Mouse (Mus musculus) kidney, embryonic 16.5 days (tissue): ENCODE data around the gene Tex14. TPM values are rescaled to one million over a fixed set of nuclear protein-coding genes. Genes with fewer than 3 reads are reported as not detected.
A peak's percentile ranks its signal among the peaks of the same experiment; 100 is the strongest.

Experiments used
- ATAC-seq: fragments of 200-750 bp; cut with Nextera tagmentation; 2 replicates; pipeline ENCODE4 v1.8.0; 2017; ENCODE audit warnings: moderate TSS enrichment; ENCODE audit not compliant: low FRiP score, low TSS enrichment
- H3K27ac ChIP-seq: fragments of 300-500 bp; sonication (generic); 2 replicates; pipeline ENCODE4 v1.5.1; 2014; ENCODE audit warnings: low read length
- H3K27me3 ChIP-seq: fragments of 300-500 bp; sonication (generic); 2 replicates; pipeline ENCODE4 v1.6.1; 2014; ENCODE audit warnings: low read length, control low read depth, mixed read lengths; ENCODE audit not compliant: insufficient read depth
- H3K36me3 ChIP-seq: fragments of 300-500 bp; sonication (generic); 2 replicates; pipeline ENCODE4 v1.6.1; 2014; ENCODE audit warnings: low read length, control low read depth, mixed read lengths; ENCODE audit not compliant: insufficient read depth
- H3K4me1 ChIP-seq: fragments of 300-500 bp; sonication (generic); 2 replicates; pipeline ENCODE4 v1.6.1; 2014; ENCODE audit warnings: low read length, control low read depth, mixed read lengths; ENCODE audit not compliant: insufficient read depth
- H3K4me2 ChIP-seq: fragments of 300-500 bp; sonication (generic); replicated peaks from 2 replicates; pipeline ENCODE4 v1.6.1; 2014; ENCODE audit warnings: low read depth, low read length
- H3K4me3 ChIP-seq: fragments of 300-500 bp; sonication (generic); 2 replicates; pipeline ENCODE4 v1.5.1; 2014; ENCODE audit warnings: mild to moderate bottlenecking, low read length
- H3K9ac ChIP-seq: fragments of 300-500 bp; sonication (generic); replicated peaks from 2 replicates; pipeline ENCODE4 v1.6.1; 2014; ENCODE audit warnings: low read length
- H3K9me3 ChIP-seq: fragments of 300-500 bp; sonication (generic); 2 replicates; pipeline ENCODE4 v1.6.1; 2016; ENCODE audit warnings: low read length, control low read depth
- WGBS: fragments of 180-500 bp; shearing (Covaris S2); extraction: QIAGEN DNeasy Blood & Tissue Kit; methylation state at CpG from one replicate; pipeline ENCODE4 v1.1.7; 2014; 5-methylcytosine and 5-hydroxymethylcytosine counted together
- polyA plus RNA-seq: library from polyadenylated mRNA; unstranded; fragments of >200 nt; fragmentation: Nextera tagmentation; extraction: Ambion mirVana; gene quantifications from 2 replicates; pipeline ENCODE4 v1.2.1, GENCODE M21; 2015

Tex14 gene
- polyA plus RNA-seq, 1 experiment from 2014 or later: 0.31 TPM

GRCm38 (mm10) chr11:87555106-87555703, 150.3 kb downstream of the Tex14 start:
- no peaks in the 10 kb centered on the region for H3K9me3 ChIP-seq
- WGBS: 53% methylated on average over 2 of the region's 2 CpGs
- peaks cover 6% of the 10 kb centered on the region; the same call in 1 of the 2 replicates for H3K4me1 ChIP-seq
- no peak overlapping the region for H3K4me2 ChIP-seq
- no peaks in the 10 kb centered on the region for H3K36me3 ChIP-seq
- no peak overlapping the region for H3K4me3 ChIP-seq
- no peak for ATAC-seq
- H3K27me3 ChIP-seq: no peaks in the 10 kb centered on the region
- no peak overlapping the region for H3K27ac ChIP-seq
- no peak overlapping the region for H3K9ac ChIP-seq

DNA sequence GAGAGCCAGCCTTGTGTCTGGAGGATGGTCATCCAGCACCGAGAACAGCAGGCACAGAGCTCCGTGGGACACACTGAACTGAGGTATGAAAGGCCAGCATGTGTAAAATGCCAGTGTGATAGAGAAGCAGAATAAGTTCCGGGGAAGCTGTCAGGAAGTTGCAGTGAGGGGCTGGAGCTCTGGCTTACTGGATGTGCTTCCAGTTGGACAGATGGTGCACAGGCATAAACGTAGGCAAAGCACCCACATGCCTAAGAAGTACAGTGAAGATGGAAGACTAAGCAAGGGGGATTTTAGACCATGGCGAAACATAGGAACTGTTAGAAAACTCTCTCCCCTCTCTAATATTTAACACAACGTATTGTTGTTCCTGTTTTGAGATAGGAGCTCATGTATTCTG, 156.3 kb downstream of the Tex14 start:
- Histone ChIP-seq H3K4me1 (no peaks in the 10 kb centered on the region), H3K9ac (no peak overlapping the region), H3K9me3 (no peaks in the 10 kb centered on the region), H3K4me3 (no peak overlapping the region), H3K36me3 (no peaks in the 10 kb centered on the region), H3K27me3 (no peaks in the 10 kb centered on the region), H3K4me2 (no peak overlapping the region), H3K27ac (no peak overlapping the region)
- ATAC-seq: no peak
- 74% methylated on average over 6 of the region's 6 CpGs for WGBS

- H3K4me3 ChIP-seq: no peak within 1 kb of the TSS
- no peak within 1 kb of the TSS for H3K4me2 ChIP-seq
- 70% methylated on average over 3 of the region's 3 CpGs for WGBS
- ATAC-seq: no peak
- peaks cover 17% of the 10 kb centered on the region for H3K4me1 ChIP-seq
- no peaks in the 10 kb centered on the region for H3K9me3 ChIP-seq
- no peaks in the 10 kb centered on the region for H3K36me3 ChIP-seq
- H3K27me3 ChIP-seq: no peaks in the 10 kb centered on the region
- no peak within 1 kb of the TSS for H3K9ac ChIP-seq
- no peak within 1 kb of the TSS for H3K27ac ChIP-seq
These were observed 161.6 kb downstream of the Tex14 start, which contains the start of gene Gm11492 for GRCm38 (mm10) chr11:87566501-87566900. Gm11492 (plus strand) TSS chr11:87566653.

DNA sequence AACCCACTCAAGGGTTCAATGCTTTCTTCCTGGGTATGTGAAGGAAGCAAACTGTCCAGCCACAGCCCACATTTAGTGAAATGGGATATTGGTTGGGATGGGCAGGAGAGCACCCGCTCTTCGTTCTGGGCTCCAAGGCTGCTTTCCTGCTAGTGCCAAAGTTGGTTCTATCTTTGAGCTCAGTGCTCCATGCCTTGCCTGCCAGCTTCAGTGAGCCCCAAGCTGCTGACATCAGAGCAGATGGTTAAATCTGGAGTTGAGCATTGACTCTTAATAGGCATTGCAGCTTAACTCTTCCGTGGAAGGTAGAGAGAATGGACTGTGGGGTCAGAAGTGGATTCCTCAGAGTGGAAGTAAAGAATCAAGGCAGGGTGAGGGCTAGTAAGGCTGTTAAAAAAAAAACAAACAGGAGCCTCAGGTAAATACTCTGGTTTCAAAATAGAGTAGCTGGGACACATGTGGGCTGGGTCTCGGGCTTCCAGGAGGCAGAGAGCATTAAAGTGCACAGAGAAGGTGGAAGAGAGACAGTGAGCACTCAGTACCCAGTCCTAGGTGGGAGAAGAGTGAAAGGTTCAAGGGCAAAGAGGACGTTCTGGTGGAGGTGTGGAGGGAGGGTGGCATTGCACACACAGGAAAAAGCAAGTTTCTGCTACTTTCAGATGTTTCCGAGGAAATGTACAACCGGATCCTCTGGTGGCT, 163.5 kb downstream of the Tex14 start, which contains the start of gene Sept4:
Gene Sept4, plus strand, starts transcription at position 649 of the 699 bp plus-strand sequence.
- Histone ChIP-seq H3K4me2 (no peak within 1 kb of the TSS), H3K27me3 (no peaks in the 10 kb centered on the region), H3K27ac (no peak within 1 kb of the TSS), H3K9ac (no peak within 1 kb of the TSS), H3K4me1 (peaks cover 20% of the 10 kb centered on the region), H3K9me3 (no peaks in the 10 kb centered on the region), H3K36me3 (no peaks in the 10 kb centered on the region), H3K4me3 (no peak within 1 kb of the TSS)
- 75% methylated on average over 7 of the region's 7 CpGs for WGBS
- no peak for ATAC-seq

DNA sequence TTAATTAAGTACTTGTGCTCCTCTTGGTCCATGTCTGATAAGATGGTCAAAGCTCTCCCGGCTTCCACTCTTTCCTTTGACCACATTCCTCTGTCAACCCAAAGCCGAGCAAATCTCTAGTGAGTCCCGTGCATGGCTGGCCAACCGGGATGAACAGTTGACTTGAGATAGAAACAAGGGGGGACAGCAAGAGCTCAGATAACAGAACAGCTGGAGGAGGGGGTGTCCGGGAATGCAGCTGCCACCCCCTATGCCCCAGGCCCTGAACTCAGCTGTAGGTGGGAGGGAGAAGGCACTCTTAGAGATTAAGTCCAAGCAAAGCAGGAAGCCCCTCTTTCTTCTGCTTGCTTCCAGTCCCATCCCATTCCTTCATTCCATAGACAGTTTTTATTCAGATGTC, 165.9 kb downstream of the Tex14 start:
- no peak overlapping the region for H3K27ac ChIP-seq

GRCm38 (mm10) chr11:87571361-87571950, 166.6 kb downstream of the Tex14 start:
- no peak overlapping the region for H3K27ac ChIP-seq
- no peak overlapping the region for H3K9ac ChIP-seq
- H3K4me3 ChIP-seq: no peak overlapping the region
- no peak overlapping the region; the same call in 1 of the 2 replicates for H3K4me2 ChIP-seq
- 96% methylated on average over 1 of the region's 1 CpGs for WGBS
- peaks cover 46% of the 10 kb centered on the region for H3K4me1 ChIP-seq
- H3K27me3 ChIP-seq: no peaks in the 10 kb centered on the region
- no peak for ATAC-seq
- no peaks in the 10 kb centered on the region for H3K36me3 ChIP-seq
- H3K9me3 ChIP-seq: no peaks in the 10 kb centered on the region

More for the DNA sequence above, 165.9 kb downstream of the Tex14 start:
- Histone ChIP-seq H3K9me3 (no peaks in the 10 kb centered on the region), H3K27me3 (no peaks in the 10 kb centered on the region), H3K4me1 (peaks cover 39% of the 10 kb centered on the region), H3K4me3 (no peak overlapping the region), H3K9ac (no peak overlapping the region), H3K4me2 (no peak overlapping the region), H3K36me3 (no peaks in the 10 kb centered on the region)
- 0 out of 2 replicates have a peak, but pooled peaks have one; percentile 57 for ATAC-seq
- 35% methylated on average over 5 of the region's 5 CpGs for WGBS

DNA sequence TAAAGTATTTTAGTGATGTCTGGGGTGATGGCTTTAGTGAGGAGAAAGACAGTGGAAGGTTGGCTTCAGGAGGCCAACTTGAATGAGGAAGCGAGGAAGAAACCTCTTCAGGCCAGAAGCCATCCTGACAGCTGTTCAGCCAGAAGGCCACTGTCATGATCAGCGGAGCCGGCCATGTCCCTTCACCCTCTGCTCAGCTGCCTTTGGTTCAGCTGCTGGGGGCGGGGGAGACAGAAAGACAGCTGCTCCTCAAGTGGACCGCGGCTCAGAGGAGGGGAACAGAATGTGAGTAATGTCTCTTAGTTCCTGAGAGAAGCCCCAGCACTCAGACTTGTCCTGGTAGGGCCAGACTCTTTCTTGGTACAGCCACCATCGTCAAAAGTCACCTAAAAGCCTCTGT, 168.9 kb downstream of the Tex14 start:
- WGBS: 70% methylated on average over 7 of the region's 7 CpGs
- H3K9ac ChIP-seq: no peak overlapping the region
- H3K27me3 ChIP-seq: no peaks in the 10 kb centered on the region
- H3K4me2 ChIP-seq: no peak overlapping the region
- no peaks in the 10 kb centered on the region for H3K9me3 ChIP-seq
- peaks cover 59% of the 10 kb centered on the region for H3K4me1 ChIP-seq
- no peak overlapping the region for H3K27ac ChIP-seq
- no peaks in the 10 kb centered on the region for H3K36me3 ChIP-seq
- H3K4me3 ChIP-seq: no peak overlapping the region
- ATAC-seq: no peak

DNA sequence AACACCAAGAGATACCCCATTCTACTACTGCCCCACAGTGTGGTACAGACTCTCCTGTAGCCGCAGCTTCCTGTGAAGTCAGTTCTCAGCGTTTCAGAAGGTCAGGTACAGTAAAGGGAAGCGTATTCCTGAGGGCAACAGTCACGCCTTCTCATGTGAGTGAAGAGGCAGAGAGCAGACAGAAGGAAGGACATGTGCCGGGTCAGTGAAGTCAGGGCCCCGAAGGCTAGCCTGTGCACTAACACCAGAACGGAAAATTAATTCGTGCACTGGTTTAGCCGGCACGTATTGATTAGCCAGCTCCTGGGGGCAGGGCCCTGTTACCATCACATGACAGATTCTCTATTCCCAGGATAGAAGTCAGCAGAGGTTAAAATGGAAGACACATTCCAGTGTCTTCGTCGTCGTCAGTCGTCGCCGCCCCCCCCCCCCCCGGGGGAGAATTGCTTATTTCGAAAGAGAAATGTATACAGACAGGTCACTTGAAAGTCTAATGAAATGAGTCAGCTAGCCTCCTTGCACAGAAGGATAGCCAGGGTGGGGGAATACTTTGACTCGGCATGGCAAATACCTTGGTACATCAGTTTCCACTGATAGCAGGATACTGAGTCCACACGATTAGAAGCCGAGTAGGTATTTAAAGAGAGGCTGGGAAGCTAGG, 169.8 kb downstream of the Tex14 start:
- no peak for ATAC-seq
- no peak overlapping the region for H3K4me2 ChIP-seq
- peaks cover 68% of the 10 kb centered on the region for H3K4me1 ChIP-seq
- no peaks in the 10 kb centered on the region for H3K9me3 ChIP-seq
- H3K9ac ChIP-seq: no peak overlapping the region
- H3K27me3 ChIP-seq: no peaks in the 10 kb centered on the region
- no peak overlapping the region for H3K4me3 ChIP-seq
- 64% methylated on average over 21 of the region's 21 CpGs for WGBS
- H3K27ac ChIP-seq: no peak overlapping the region
- no peaks in the 10 kb centered on the region for H3K36me3 ChIP-seq

DNA sequence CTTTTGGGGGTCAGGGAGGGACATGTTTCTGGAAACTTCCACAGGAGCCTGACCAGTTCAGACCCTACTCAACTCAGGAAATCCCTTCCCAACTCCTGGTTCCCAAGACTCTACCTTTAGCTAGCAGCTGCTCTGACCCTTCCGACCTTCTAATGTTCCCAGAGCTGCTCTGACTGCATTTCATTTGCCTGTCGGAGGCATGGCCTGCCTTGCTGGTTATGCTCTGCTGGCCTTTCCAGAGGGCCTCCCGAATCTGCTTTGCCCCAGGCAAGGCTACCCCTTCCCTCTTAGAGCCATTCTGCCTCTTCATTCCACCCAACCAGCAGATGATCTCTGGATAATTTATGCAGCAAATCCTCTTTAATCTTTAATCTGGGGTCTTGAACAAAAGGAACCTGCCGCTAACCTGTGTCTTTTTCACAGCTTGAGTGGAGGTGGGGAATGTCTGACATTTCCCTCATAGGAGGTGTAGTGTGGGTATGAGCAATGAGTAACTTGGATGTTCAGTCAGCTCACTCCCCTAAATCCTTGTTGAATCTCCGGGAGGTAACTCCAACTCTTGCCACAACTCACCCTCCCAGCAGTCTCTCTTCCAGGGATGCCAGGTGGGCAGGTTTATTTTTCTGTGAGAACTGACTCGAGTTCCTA, 172.9 kb downstream of the Tex14 start:
- no peaks in the 10 kb centered on the region for H3K36me3 ChIP-seq
- H3K4me1 ChIP-seq: peaks cover 54% of the 10 kb centered on the region
- peak overlapping the region; percentile 85 for H3K27ac ChIP-seq
- no peaks in the 10 kb centered on the region for H3K9me3 ChIP-seq
- peak overlapping the region; percentile 91 for H3K4me2 ChIP-seq
- peak overlapping the region; percentile 53 for H3K4me3 ChIP-seq
- WGBS: 15% methylated on average over 6 of the region's 6 CpGs
- H3K9ac ChIP-seq: peak overlapping the region; percentile 69
- H3K27me3 ChIP-seq: no peaks in the 10 kb centered on the region
- peak; percentile 81 for ATAC-seq
